Mouse (Mus musculus) heart, postnatal 14 days (tissue): Measurements from ENCODE around the gene Htr7. TPM values are rescaled to one million over a fixed set of nuclear protein-coding genes. Genes with fewer than 3 reads are reported as not detected.

Source experiments
- DNase-seq, 2 experiments: peaks; one replicate each; pipeline ENCODE4 v3.0.0; 2021 to 2022
- intact Hi-C: fragments of 180-260 bp; cut with DNase I; formaldehyde crosslinking; loops from one replicate; pipeline ENCODE4 v1.15.1; 2025
- long read RNA-seq, 2 experiments: library from polyadenylated mRNA; stranded (forward); transcript quantifications; one replicate each; pipeline ENCODE4 v2.0.0; 2021
- total RNA-seq, 2 experiments: library from RNA; stranded (reverse); gene quantifications; 2 replicates each; pipeline ENCODE4 v1.2.3; 2021

The Htr7 gene
- total RNA-seq = under 1 TPM; 0.43 to 0.83 TPM
- long read RNA-seq, experiment 1 = 0 reads
- long read RNA-seq, experiment 2 = 0 reads

DNA sequence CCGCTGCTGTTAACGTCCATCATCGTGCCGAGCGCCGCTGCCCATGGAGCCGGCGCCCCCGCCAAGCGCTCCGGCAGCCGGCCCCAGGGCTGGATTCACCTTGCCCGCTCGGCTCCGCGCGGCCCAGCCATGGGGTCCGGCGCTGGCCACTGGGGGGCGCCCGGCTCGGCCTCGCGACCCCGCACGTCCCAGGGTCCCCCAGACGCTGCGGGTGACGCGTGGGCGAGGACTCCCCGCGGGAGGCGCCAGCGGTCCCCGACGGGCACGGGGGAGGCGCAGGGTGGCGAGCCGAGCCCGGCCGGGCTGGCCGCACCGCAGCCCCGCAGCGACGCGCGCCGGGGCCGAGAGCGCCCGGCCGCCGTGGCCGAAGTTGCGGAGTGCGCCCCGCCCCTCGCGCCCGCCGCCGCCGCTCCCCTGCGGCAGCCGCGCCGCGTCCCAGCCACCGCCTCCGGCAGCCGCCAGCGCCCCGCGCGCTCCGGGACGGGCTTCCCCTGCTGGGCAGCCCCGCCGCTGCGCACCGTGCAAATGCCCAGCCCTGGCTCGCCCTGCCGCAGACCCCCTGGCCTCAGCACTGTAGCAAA lies at the start of gene Htr7:
Gene Htr7 (minus strand): TSS at position 277 of the 581 bp plus-strand sequence.
- peak; percentile 23 to 31 for DNase-seq
- intact Hi-C loops = no loop called here

DNA sequence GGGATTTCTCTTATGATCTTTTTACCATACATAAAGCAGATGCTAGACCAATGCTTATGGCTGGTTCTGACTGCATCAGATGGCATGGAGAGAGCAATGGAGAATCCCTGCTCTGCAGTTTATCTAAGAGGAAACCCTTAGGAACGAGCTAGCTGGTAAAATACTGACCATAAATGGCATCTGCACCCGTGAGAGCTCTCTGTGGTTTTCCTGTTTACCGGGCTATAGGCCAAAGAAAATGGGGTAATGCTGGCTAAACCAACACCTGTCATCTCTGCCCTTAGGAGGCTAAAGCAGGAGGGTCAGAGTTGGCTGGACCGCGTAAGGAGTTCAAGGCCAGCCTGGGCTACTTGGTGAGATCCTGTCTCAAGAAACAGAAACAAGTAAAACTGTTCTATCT lies 46.6 kb upstream of the Htr7 start:
- DNase-seq = no peak
- intact Hi-C loops = no loop called here

DNA sequence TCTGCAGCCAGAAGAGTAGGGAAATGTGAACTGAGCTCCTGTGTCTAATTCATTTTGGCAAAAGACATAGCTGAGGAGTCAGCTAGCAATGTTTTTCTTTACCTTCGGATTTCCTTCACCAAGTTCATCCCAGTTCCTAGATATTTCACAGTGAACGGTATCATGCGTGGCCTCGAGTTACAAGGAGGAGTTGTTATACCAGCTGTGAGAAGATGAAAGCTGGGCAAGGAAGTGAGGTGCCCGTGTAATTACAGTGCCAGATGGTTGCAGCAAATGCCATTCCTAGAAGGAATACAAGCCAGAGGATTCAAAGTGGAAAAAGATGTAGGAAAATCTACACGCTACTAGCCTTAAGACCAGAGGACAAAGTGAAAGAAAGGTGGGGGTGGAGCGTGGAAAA lies 41.6 kb upstream of the Htr7 start:
- DNase-seq = no peak
- intact Hi-C loops = no loop called here

DNA sequence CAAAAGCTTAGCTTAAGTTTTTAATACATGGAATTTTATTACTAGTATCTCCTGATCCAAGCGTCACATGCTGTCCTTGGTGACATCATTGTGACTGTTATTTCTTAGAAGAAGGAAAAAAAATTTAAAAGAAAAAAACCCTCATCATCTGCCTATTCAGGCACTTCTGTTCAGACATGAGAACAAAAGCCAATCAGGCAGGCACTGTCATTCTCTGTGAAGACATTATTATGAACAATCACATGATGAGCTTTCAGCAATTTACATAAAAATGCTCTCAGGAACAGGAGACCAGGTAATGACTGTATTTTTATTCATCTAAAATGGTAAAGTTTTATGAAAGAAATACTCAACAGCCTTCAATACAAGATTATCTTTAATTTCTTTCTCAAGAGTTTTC lies 41.0 kb upstream of the Htr7 start:
- intact Hi-C loops = no loop called here
- no peak for DNase-seq

DNA sequence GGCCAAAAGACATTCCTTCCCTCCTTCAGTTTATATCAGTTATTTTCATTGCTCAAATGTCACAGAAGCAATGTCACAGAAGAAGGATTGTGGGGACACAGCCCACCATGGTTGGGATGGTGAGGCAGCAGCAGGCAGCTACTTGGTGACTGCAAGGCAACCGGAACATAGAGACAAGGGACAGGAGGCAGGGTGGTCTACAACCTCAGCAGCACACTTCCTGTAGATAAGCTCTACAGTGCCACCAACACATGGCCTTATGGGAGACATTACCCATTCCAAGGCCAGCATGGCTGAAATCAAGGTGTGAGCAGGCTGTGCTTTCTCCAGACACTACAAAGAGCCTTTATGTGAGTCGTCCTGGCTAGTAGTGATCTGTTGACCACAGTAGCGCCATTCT lies 39.9 kb upstream of the Htr7 start:
- no peak for DNase-seq
- intact Hi-C loops = no loop called here

DNA sequence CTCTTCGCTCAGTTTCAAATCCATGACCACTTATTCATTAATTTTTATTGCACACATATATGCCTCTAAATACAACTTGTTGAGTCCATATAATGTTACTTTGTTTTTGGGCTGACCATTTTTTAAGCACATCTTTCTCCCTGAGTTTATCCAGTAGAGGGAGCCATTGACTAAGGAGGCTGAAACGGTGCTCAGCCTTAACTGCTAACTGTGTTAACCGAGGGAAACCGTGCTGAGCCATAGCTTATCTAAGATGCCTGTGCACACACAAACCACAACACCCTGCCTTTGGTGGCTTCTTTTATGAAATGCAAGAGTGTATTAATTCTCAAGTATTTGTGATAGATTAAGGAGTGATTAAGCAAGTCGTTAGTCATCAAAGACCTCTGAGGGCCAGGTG lies 33.5 kb upstream of the Htr7 start:
- intact Hi-C loops = loop anchor here (1.0 kb wide), 1 partner anchor 360 kb away; no protein-coding TSS in a partner anchor
- peak in 1 of 2 experiments; percentile 15 for DNase-seq

DNA sequence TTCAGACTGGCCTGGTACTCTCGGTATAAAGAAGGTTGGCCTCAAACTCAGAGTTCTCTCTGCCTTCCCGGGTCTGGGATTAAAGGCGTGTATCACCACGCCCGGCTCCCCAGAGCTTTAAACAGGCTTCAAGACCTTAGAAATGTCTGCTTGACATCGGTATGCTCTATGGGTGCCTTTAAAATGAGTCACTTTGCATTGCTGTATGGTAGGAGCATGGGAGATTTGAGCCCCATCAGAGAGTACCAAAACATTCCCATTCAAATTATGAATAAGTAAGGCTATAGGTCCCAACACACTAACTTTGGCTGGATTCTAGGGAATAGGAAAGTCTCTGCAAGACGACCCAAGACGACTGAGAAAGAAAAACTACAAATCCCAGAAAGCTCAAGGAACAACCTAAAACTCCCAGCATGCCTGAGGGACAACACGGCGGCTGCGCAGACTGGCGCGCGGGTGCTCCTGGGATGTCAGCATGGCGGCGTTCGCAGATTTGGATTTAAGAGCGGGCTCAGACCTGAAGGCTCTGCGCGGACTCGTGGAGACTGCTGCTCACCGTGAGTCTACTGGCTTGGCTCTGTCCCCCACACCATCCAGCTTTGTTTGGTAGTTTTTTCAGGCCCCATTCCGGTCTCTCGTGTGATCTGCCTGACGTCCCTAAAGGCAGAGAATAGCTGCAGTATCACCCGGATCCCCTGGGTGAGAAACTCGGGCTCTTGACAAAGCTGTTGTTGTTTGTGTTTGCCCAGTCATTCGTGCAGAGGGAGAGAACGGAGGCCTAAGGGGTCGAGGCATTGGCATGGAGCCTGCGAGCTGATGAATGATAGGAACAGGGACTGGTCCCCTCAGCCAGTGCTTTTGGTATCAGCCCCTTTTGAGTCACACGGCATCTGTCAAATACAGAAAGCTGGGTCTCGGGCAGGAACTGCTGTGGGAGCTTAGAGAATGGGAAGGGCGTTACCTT lies 26.2 kb upstream of the Htr7 start, which contains the start of gene Rpp30:
Gene Rpp30 (plus strand): TSS at position 455 of the 964 bp plus-strand sequence.
- intact Hi-C loops = loop anchor here (2.0 to 5.0 kb wide), 2 partner anchors 956 to 1091 kb away; no protein-coding TSS in a partner anchor
- DNase-seq = peak; percentile 83 to 87

DNA sequence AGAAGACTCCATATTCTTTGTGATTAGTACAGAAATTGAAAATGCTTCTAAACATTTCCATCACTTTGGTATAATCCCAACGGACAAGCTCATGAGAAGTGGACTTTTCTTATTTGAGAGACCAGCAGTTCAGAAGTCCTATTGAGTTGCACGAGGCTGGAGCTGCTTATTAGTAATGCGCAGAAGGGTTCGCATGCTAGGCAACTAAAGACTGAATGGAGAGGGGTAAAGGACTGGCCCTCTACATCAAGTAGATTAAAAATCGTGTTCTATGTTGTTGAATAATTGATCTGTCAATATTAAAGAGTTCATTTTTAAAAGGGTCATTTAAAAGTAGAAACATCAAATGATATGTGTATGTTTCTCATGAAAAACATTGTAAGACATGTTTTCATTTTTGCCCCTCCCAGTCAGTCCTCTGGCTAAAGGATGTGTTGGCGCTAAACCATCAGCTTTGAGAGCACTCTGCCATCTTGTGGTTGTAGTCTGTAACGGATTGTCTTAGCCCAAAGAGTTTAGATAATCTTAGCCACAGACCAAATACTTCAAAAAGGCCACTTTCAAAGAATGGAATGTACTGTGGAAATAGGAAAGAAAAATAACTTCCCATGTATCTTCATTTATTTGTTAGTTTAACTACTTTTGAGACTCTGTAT lies 25.4 kb upstream of the Htr7 start:
- intact Hi-C loops = loop anchor here (2.0 to 5.0 kb wide), 2 partner anchors 955 to 1090 kb away; no protein-coding TSS in a partner anchor
- DNase-seq = peak; percentile 17 to 51

DNA sequence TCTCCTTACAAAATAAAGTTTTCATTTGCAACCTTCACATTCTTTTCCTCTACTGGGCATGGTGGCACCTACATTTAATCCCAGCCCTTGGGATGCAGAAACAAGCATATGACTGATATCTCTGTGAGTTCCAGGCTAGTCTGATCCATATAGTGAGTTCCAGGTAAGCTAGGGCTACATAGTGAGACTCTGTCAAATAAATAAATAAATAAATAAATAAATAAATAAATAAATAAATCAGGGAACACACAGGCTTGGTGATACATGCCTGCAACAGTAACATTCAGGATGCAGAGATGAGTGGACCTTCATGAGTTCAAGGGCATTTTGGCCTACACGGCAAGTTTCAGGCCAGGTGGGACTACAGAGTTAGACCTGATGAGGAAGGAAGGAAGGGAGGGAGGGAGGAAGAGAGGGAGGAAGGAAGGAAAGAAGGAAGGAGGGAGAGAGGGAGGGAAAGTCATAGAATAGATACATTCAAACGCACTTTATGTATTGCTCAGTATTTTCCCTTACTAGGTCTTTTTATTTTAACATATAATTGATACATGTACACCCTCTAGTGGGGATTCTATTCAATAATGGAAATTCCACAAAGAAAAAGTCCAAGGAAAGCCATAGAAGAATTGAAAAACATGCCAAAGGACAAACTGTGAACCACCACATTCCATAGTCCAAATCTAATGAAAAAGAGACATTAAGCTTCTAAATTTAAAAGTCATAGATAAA lies 5.7 kb upstream of the Htr7 start:
- no peak for DNase-seq
- intact Hi-C loops = loop anchor here (5.0 kb wide), 1 partner anchor 1071 kb away; no protein-coding TSS in a partner anchor

DNA sequence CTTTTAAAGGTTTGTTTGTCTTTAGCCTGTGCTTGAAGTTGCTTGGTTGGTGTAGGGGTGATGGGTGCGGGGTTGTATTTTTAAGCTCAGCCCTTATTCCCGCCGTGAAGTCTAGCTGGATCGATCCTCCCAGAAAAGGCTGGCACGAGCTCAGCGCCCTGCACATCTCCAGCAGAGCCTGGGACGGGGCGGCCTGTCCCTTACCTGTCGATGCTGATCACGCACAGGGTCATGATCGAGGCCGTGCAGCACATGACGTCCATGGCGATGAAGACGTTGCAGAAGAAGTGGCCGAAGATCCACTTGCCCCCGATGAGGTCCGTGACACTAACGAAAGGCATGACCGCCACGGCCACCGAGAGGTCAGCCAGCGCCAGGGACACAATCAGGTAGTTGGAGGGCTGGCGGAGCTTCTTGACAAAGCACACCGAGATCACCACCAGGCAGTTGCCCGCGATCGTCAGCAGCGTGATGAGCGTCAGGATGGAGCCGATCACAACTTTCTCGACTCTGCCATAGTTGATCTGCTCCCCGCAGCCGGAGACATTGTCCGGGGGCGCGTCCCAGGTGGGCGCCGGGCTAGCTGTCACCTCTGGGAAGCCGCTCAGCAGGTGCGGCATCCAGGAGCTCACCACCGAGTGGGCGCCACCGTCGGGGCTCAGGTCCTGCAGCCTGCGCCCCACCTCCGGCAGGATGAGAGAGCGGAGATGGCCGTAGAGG lies 645 bp downstream of the Htr7 start:
- DNase-seq = no peak
- intact Hi-C loops = no loop called here

DNA sequence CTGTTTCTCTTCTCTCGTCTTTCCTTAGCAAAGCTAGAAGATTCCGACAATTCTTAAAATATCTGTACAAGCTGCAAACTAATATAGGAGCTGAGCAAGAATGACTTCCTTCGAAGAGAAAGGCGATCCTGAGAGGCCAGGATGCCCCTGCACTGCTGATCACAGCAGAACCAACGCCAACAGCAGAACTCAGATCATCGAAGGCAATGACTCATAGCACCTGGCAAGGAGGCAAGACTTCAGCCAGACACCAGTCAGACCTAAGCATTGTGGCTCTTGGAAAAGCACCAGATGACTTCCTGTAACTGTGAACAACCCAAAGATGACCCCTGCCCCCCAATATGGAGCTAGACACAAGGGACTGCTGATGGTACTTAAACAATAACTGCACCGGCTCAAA lies 11.3 kb downstream of the Htr7 start:
- intact Hi-C loops = no loop called here

DNA sequence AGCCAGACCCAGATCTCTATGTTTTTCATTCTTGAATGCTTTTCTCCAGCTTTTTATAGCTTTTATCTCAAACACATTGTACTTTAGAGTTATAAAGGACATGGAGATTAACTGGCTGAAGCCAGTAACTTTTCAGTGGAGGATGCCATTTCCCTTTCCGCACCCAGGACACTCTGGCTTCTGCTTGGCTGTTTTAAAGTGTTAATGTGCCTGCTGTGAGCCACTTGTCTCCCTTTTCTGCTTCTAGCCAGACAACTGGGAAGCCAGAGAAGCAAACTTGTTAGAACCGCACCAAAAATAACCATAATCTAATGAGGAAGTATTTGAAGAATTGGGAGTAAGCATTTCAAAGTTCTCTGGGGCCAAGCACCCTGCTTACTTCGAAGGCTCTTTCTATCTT lies 42.5 kb downstream of the Htr7 start:
- no peak for DNase-seq
- intact Hi-C loops = no loop called here

More for the DNA sequence above, 11.3 kb downstream of the Htr7 start:
- no peak for DNase-seq

DNA sequence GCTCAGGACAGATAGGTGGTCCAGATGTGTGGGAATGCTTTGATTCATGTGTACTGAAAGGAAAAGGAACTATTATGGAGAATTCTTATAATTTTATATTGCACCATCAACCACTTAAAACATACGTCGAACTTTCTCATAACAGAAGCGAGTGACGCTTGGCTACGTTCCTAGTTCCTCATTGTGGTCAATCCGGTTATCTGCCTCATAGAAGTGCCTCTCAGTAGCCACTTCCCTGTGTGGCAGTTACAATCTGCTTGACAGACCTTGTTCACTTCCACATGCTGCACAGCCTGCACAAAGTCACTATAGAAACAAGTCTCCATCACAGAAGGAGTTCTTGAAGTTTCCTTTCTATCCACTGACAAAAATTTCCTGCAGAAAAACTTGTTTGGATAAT lies 51.0 kb downstream of the Htr7 start:
- intact Hi-C loops = no loop called here

DNA sequence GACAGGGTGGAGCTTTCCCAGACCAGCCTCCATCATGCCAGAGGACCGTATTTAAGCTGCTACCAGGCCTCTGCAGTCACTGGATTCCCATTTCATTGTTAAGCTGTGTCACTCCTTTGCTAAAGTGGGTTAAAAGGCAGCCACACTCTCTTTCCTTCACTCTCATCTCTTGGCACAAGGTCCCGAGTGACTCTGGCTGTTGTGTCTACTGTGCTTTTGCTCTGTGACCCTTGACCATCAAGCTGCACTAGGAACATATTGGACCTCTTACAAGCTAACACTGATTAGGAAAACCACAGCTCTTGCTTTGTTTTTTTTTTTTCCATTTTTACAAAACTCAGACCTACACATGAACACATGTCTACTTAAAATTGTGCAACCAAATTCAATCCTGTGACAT lies 52.3 kb downstream of the Htr7 start:
- intact Hi-C loops = no loop called here
- no peak for DNase-seq

More for the DNA sequence above, 51.0 kb downstream of the Htr7 start:
- DNase-seq = peak; percentile 8 to 16

DNA sequence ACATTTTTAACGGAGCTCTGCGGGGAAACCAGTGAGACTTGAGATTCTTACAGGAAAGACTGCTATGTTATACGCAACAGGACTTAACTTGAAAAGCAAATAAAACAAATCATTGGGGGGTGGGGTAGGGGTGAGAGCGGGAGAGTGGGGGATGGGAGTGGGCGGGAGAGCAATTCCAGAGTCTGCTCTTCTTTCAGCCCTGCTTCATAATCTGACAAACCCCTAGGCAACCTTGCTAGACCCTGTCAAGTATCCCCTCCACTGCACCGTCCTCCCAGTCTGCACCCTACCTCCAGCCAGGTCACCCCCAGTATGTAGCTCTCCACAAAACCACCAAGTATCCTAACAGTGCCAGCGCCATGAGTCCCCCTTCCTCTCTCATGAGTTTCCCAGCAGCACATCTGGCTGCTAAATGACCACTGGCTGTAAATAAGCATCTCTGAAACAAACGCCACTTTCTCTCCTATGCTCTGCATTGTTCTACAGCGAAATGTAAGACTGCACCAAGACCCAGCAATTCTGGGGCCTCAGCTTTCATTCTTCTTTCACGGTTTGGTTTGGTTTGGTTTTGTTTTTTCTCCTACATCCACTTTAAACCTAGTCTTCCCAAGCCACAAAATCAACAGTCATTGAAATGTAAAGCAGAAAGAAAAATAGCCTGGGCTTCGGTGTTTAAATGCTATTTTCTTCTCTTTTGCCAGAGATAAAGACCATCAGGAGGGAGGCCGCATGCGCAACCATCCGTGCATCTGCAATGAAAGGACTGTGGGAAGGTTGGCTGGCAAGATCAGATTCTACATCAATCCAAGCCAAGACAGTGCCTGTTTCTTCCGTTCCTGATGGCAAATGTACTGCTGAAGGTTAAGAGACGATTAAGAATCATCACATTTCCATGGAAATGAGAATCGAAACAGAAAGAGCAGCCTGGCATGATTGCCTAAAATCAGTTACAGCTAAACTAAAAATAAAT lies 54.5 kb downstream of the Htr7 start:
- intact Hi-C loops = no loop called here
- DNase-seq = no peak

DNA sequence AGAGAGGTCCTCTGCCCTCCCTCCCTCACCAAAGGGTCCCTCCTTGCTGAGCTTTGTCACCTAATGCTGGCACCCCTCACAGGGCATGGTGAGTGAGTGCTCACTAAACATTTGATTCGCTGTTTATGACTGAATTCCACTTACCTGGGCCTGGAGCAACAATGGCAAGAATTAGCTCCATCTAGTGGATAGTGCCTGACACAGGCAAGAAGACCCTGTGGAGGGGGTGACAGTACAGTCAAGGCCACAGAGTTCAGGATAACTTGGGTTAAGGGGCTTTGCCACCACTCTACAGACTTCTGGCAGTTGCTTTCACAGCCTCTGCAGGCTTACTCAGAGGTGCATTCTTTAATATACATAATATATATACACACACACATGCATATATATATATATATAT lies 55.8 kb downstream of the Htr7 start:
- intact Hi-C loops = no loop called here

DNA sequence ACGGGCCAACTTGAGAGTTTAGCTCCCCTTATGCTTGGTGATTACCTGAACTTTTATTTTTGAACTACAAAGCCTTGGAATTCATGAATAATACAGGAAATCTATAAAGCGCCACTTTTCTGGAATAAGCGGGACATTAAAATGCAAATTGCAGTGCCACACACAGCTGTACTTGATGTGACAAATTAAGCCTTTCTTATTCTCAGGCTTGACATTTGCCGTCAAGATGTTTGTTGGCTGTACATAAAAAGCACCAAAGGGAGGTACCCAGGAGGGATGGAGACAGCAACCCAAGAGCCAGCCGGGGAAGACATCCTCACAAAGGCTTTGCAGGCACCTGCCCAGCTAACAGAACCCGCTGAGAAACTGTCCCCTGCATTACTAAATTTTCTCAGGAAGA lies 56.4 kb downstream of the Htr7 start:
- no peak for DNase-seq
- intact Hi-C loops = no loop called here

More for the DNA sequence above, 55.8 kb downstream of the Htr7 start:
- no peak for DNase-seq

DNA sequence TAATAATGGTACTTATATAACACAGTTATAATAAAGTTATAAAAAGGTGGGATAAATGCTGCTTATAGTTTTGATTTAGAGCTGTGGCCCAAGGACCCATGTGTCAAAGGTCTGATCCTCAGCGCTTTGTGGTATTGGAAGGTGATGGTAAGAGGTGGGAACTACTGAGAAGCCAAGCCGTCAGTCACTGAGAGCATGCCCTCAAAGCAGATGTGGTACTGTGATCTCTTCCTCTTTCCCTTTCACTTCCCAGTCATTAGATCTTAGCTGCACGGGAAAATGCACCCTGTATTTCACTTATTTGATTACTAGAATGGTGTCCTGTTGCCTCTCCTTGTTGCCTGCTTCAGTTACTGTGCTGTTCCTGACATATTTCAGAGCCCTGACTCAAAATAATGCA lies 59.9 kb downstream of the Htr7 start:
- no peak for DNase-seq

More for the DNA sequence above, 59.9 kb downstream of the Htr7 start:
- intact Hi-C loops = no loop called here
